Mouse (Mus musculus): ENCODE data around the gene Spatc1l. TPM values are rescaled to one million over a fixed set of nuclear protein-coding genes. Genes with fewer than 3 reads are reported as not detected.

Spatc1l gene
- total and polyA plus RNA-seq, 3 experiments, result 0.10 TPM; not detected in 2

DNA sequence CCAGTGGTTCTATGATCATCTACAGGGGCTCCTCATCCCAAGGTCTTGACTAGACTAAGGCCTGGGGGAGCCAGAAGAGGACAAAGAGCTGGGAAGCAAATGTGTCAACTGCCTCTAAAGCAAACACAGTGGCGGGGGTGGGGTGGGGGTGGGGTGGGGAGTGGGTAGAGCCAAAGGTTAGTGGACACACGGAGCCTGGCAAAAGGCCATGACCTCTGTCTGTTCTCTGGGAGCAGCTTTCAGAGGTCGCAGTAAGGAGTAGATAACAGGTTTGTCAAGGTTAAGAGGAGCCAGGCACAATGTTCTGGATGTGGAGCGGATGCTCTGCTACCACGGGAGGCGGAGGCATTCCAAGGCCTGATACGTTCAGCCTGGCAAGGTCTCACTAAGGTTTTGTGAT is 14.8 kb downstream of the Spatc1l start:
- no peaks in the 10 kb centered on the region for H3K36me3 ChIP-seq (ENCODE audit: control insufficient read depth, insufficient read depth, low read length)
- H3K27ac ChIP-seq, result no peak overlapping the region
- 68% methylated on average over 7 of the region's 7 CpGs for WGBS
- no peak for DNase-seq
- no peak overlapping the region for H3K4me3 ChIP-seq
- H3K27me3 ChIP-seq (ENCODE audit: control insufficient read depth, insufficient read depth, low read length), result no peaks in the 10 kb centered on the region
- no peaks in the 10 kb centered on the region for H3K4me1 ChIP-seq (ENCODE audit: control insufficient read depth, insufficient read depth, low read length)
- no peaks in the 10 kb centered on the region for H3K79me2 ChIP-seq (replicated peaks; ENCODE audit: control insufficient read depth, insufficient read depth, low read length)
- H3K9ac ChIP-seq (ENCODE audit: low read depth, low read length), result no peak overlapping the region
- TF ChIP-seq POLR2A (IDR thresholded peaks at IDR 0.05; ENCODE audit: insufficient read depth, low read depth, low read length) (no peak), EP300 (IDR thresholded peaks at IDR 0.05; ENCODE audit: insufficient read depth, low read depth, low read length) (no peak), CTCF (IDR thresholded peaks at IDR 0.05) (no peak)
- intact Hi-C loops (cut with DNase I), result no loop called here

DNA sequence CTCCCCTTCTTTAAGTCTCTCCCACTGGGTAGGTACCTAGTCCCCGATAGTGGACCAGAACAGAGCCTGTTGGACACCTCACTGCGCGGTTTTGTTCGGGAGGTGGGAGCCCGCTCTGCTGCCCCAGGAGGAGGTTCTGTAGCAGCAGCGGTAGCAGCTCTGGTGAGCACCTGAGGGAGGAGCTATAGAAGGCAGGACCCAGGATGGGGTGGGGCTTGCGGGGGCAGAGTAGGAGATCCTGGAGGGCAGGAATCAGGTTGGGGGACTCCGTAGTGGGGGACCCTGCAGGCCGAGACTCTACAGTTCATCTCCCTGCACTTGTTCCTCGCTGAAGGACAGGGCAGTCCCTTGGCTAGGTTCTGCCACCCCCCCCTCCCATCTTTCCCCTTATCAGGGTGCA is 22.1 kb downstream of the Spatc1l start:
- H3K79me2 ChIP-seq (replicated peaks; ENCODE audit: control insufficient read depth, insufficient read depth, low read length), result no peaks in the 10 kb centered on the region
- DNase-seq, result no peak
- H3K27ac ChIP-seq, result no peak overlapping the region
- no peaks in the 10 kb centered on the region for H3K27me3 ChIP-seq (ENCODE audit: control insufficient read depth, insufficient read depth, low read length)
- H3K4me1 ChIP-seq (ENCODE audit: control insufficient read depth, insufficient read depth, low read length), result no peaks in the 10 kb centered on the region
- H3K9ac ChIP-seq (ENCODE audit: low read depth, low read length), result no peak overlapping the region
- H3K36me3 ChIP-seq (ENCODE audit: control insufficient read depth, insufficient read depth, low read length), result no peaks in the 10 kb centered on the region
- no peak overlapping the region for H3K4me3 ChIP-seq
- 29% methylated on average over 10 of the region's 10 CpGs for WGBS
- no peak for TF ChIP-seq POLR2A (IDR thresholded peaks at IDR 0.05; ENCODE audit: insufficient read depth, low read depth, low read length)
- no peak for TF ChIP-seq EP300 (IDR thresholded peaks at IDR 0.05; ENCODE audit: insufficient read depth, low read depth, low read length)
- TF ChIP-seq CTCF (IDR thresholded peaks at IDR 0.05), result no peak
- intact Hi-C loops (cut with DNase I), result no loop called here

DNA sequence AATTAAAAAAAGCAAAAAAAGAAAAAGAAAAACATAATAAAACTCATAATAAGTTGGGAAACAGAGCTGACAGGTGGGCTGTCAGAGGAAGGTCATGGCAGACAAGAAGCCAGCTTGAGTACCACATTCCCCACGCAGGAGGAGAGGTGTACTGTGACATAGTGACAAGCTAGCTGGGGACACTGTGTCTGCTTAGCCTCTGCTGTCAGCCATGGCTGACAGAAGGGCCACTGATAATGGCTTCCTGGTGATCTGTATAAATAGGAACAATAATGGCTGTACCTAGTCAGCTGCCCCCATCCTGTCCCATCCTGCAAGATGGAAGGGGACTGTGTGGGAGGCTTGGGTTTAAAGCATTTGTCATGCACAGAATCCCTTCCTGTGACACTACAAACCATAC is 24.1 kb downstream of the Spatc1l start:
- Histone ChIP-seq H3K4me3 (no peak overlapping the region), H3K79me2 (replicated peaks; ENCODE audit: control insufficient read depth, insufficient read depth, low read length) (no peaks in the 10 kb centered on the region), H3K27ac (peak overlapping the region; percentile 33; the same call in 1 of the 2 replicates), H3K36me3 (ENCODE audit: control insufficient read depth, insufficient read depth, low read length) (no peaks in the 10 kb centered on the region; the same call in 1 of the 2 replicates), H3K27me3 (ENCODE audit: control insufficient read depth, insufficient read depth, low read length) (no peaks in the 10 kb centered on the region), H3K9ac (ENCODE audit: low read depth, low read length) (no peak overlapping the region), H3K4me1 (ENCODE audit: control insufficient read depth, insufficient read depth, low read length) (peaks cover 1% of the 10 kb centered on the region; the same call in 1 of the 2 replicates)
- intact Hi-C loops (cut with DNase I), result no loop called here
- 6% methylated on average over 1 of the region's 1 CpGs for WGBS
- DNase-seq, result peak in 1 of 2 experiments; percentile 31
- TF ChIP-seq EP300 (IDR thresholded peaks at IDR 0.05; ENCODE audit: insufficient read depth, low read depth, low read length) (peak; percentile 93), POLR2A (IDR thresholded peaks at IDR 0.05; ENCODE audit: insufficient read depth, low read depth, low read length) (no peak)

DNA sequence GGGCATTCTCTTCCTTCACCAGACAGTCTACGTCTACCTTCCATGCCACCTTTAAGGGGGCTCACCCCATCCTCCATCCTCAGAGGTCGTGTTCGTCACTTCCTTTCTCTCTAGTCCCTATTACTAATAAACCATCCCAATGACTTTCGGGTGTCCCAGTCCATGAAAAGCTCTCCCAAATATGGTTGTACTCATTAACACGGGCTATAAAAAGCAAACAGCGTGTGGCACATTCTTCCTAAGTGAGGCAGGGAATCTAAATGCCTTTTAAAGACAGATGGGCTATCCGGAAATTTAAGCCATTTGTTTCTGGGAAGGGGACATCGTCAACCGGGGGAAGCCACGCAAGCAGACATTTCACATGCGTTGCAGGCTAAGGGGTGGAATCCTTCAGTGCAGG is 28.1 kb downstream of the Spatc1l start:
- Histone ChIP-seq H3K9ac (ENCODE audit: low read depth, low read length) (no peak overlapping the region), H3K79me2 (replicated peaks; ENCODE audit: control insufficient read depth, insufficient read depth, low read length) (no peaks in the 10 kb centered on the region), H3K27ac (no peak overlapping the region), H3K27me3 (ENCODE audit: control insufficient read depth, insufficient read depth, low read length) (no peaks in the 10 kb centered on the region), H3K4me3 (no peak overlapping the region), H3K36me3 (ENCODE audit: control insufficient read depth, insufficient read depth, low read length) (no peaks in the 10 kb centered on the region; the same call in 1 of the 2 replicates), H3K4me1 (ENCODE audit: control insufficient read depth, insufficient read depth, low read length) (peaks cover 1% of the 10 kb centered on the region; the same call in 1 of the 2 replicates)
- DNase-seq, result no peak
- 63% methylated on average over 11 of the region's 11 CpGs for WGBS
- TF ChIP-seq CTCF (IDR thresholded peaks at IDR 0.05), result no peak
- no peak for TF ChIP-seq POLR2A (IDR thresholded peaks at IDR 0.05; ENCODE audit: insufficient read depth, low read depth, low read length)
- TF ChIP-seq EP300 (IDR thresholded peaks at IDR 0.05; ENCODE audit: insufficient read depth, low read depth, low read length), result no peak
- intact Hi-C loops (cut with DNase I), result no loop called here

DNA sequence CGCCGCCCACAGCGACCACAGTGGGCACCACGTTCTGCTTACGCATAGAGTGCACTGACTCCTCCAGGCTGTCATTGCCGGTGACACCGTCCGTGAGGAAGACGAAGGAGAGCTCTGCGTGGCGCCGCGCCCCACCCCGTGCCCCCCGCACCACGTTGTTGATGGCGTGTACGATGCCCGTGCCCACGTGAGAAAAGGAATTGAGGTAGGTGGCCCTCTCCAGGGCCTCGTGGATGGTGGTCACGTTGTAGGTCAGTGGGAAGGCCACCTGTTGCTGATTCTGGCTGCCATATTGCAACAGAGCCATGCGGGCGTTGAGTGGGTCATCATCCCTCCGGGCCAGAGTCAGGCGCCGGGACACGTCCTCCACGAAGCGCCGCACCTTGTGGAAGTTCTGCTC is 34.3 kb downstream of the Spatc1l start:
- H3K36me3 ChIP-seq (ENCODE audit: control insufficient read depth, insufficient read depth, low read length), result no peaks in the 10 kb centered on the region
- H3K9ac ChIP-seq (ENCODE audit: low read depth, low read length), result no peak overlapping the region
- no peak overlapping the region for H3K4me3 ChIP-seq
- no peaks in the 10 kb centered on the region for H3K79me2 ChIP-seq (replicated peaks; ENCODE audit: control insufficient read depth, insufficient read depth, low read length)
- H3K27me3 ChIP-seq (ENCODE audit: control insufficient read depth, insufficient read depth, low read length), result no peaks in the 10 kb centered on the region
- WGBS, result 93% methylated on average over 31 of the region's 31 CpGs
- intact Hi-C loops (cut with DNase I), result no loop called here
- DNase-seq, result no peak
- no peak for TF ChIP-seq EP300 (IDR thresholded peaks at IDR 0.05; ENCODE audit: insufficient read depth, low read depth, low read length)
- TF ChIP-seq POLR2A (IDR thresholded peaks at IDR 0.05; ENCODE audit: insufficient read depth, low read depth, low read length), result no peak
- no peak for TF ChIP-seq CTCF (IDR thresholded peaks at IDR 0.05)
- H3K4me1 ChIP-seq (ENCODE audit: control insufficient read depth, insufficient read depth, low read length), result no peaks in the 10 kb centered on the region
- H3K27ac ChIP-seq, result no peak overlapping the region

DNA sequence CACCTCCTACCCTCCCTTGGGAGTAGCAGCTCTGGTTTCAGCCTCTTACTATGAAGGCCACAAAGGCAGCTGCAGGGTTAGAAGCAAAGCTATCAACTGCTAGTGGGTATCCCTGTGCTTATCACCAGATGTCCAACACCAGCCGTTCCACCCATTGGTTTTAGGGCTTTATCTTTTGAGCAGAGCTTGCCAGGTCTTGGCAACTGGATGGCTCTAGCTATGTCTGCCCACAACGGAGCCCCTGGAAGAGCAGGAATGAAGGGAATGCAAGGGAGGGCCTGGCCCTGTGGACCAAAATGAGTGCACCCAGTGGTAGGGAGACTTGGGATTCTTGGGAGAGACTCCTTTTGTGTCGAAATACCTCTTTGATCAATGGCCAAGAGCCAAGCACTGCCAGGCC is 40.6 kb downstream of the Spatc1l start:
- no peak overlapping the region for H3K4me3 ChIP-seq
- H3K27ac ChIP-seq, result no peak overlapping the region
- H3K36me3 ChIP-seq (ENCODE audit: control insufficient read depth, insufficient read depth, low read length), result no peaks in the 10 kb centered on the region
- no peaks in the 10 kb centered on the region for H3K79me2 ChIP-seq (replicated peaks; ENCODE audit: control insufficient read depth, insufficient read depth, low read length)
- no peaks in the 10 kb centered on the region for H3K4me1 ChIP-seq (ENCODE audit: control insufficient read depth, insufficient read depth, low read length)
- TF ChIP-seq POLR2A (IDR thresholded peaks at IDR 0.05; ENCODE audit: insufficient read depth, low read depth, low read length) (no peak), EP300 (IDR thresholded peaks at IDR 0.05; ENCODE audit: insufficient read depth, low read depth, low read length) (no peak), CTCF (IDR thresholded peaks at IDR 0.05) (no peak)
- H3K27me3 ChIP-seq (ENCODE audit: control insufficient read depth, insufficient read depth, low read length), result no peaks in the 10 kb centered on the region
- intact Hi-C loops (cut with DNase I), result no loop called here
- peak in 1 of 2 experiments; percentile 15 for DNase-seq
- no peak overlapping the region for H3K9ac ChIP-seq (ENCODE audit: low read depth, low read length)
- WGBS, result 30% methylated on average over 3 of the region's 3 CpGs

Measured in heart, adult 2 months (tissue).